Mouse (Mus musculus): ENCODE data around the gene Prg2. TPM values are rescaled to one million over a fixed set of nuclear protein-coding genes. Genes with fewer than 3 reads are reported as not detected.

Gene Prg2
- polyA plus RNA-seq, 2 experiments, result 21.8 to 62.4 TPM

DNA sequence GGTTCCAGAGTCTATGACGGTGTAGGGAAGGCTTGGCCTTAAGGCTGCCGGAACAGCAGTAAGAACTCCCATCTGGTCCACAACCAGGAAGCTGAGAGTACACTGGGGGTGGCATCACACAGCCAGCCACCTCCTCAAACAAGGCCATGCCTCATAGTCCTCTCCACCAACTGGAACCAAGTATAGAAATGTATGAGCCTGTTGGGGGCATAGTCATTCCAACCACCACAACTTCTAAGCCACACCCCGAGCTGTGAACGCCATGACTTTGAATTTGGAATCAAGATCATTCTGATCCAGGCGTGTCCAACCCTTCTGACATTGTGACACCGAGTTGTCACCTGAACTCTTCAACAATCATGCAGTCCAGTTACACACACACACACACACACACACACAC lies 40.5 kb upstream of the Prg2 start:
- H3K9ac ChIP-seq (replicated peaks), result peak overlapping the region; percentile 99
- no peaks in the 10 kb centered on the region for H3K9me3 ChIP-seq (ENCODE audit: control insufficient read depth, low read length)
- H3K27ac ChIP-seq, result peak overlapping the region; percentile 96
- H3K4me3 ChIP-seq (ENCODE audit: insufficient read depth in 1 of 2, low read depth in 2 of 2, low read length in 2 of 2), result peak overlapping the region; percentile 95 to 100
- H3K27me3 ChIP-seq (ENCODE audit: control insufficient read depth, insufficient read depth, low read length), result no peaks in the 10 kb centered on the region
- ATAC-seq (ENCODE audit: insufficient read depth) (no peak), DNase-seq (ENCODE audit: low read depth in 3 of 3, low spot score in 3 of 3) (peak; percentile 54 to 69 (median 58))
- TF ChIP-seq EP300 (IDR thresholded peaks at IDR 0.05; ENCODE audit: low read depth) (no peak), CTCF (IDR thresholded peaks at IDR 0.05; ENCODE audit: low read depth) (no peak)
- 46% methylated on average over 6 of the region's 6 CpGs for WGBS (ENCODE audit: insufficient replicate concordance)
- H3K4me2 ChIP-seq (ENCODE audit: low read depth), result peak overlapping the region; percentile 87
- peaks cover 60% of the 10 kb centered on the region for H3K36me3 ChIP-seq (replicated peaks; ENCODE audit: control insufficient read depth, insufficient read depth, low read depth)
- peaks cover 41 to 42% of the 10 kb centered on the region in 2 experiments for H3K4me1 ChIP-seq (replicated peaks; ENCODE audit: control insufficient read depth in 2 of 2, insufficient read depth in 2 of 2, low read length in 1 of 2)

DNA sequence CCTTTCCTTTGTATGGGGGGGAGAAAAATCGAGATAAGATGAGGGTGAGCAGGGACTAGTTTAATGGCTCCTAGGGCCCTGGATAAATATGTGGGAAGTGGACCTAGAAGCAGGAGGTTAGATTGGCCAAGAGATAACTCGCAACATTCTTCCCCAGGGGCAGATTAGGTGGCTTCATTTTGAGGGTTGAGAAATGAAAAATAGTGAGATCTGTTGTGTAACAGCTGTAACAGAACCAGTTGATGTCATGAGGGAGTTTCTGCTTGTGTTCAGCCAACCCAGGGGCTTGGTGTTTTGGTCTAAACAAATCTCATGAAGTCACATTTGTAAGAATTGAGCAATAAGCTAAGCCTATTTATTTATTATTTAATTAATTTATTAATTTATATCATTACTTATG lies 38.9 kb upstream of the Prg2 start:
- Histone ChIP-seq H3K9me3 (ENCODE audit: control insufficient read depth, low read length) (no peaks in the 10 kb centered on the region), H3K27ac (peak overlapping the region; percentile 96; the same call in 1 of the 2 replicates), H3K4me1 (replicated peaks; ENCODE audit: control insufficient read depth in 2 of 2, insufficient read depth in 2 of 2, low read length in 1 of 2) (peaks cover 35 to 36% of the 10 kb centered on the region in 2 experiments), H3K4me2 (ENCODE audit: low read depth) (peak overlapping the region; percentile 87), H3K27me3 (ENCODE audit: control insufficient read depth, insufficient read depth, low read length) (no peaks in the 10 kb centered on the region), H3K4me3 (ENCODE audit: insufficient read depth in 1 of 2, low read depth in 2 of 2, low read length in 2 of 2) (peak overlapping the region in 1 of 2 experiments; percentile 95; a peak in 1 of 4 replicates), H3K36me3 (replicated peaks; ENCODE audit: control insufficient read depth, insufficient read depth, low read depth) (peaks cover 76% of the 10 kb centered on the region), H3K9ac (replicated peaks) (no peak overlapping the region; the same call in 1 of the 2 replicates)
- 64% methylated on average over 2 of the region's 2 CpGs for WGBS (ENCODE audit: insufficient replicate concordance)
- no peak for TF ChIP-seq CTCF (IDR thresholded peaks at IDR 0.05; ENCODE audit: low read depth)
- no peak for TF ChIP-seq EP300 (IDR thresholded peaks at IDR 0.05; ENCODE audit: low read depth)
- no peak for DNase-seq (ENCODE audit: low read depth in 3 of 3, low spot score in 3 of 3)
- no peak for ATAC-seq (ENCODE audit: insufficient read depth)

DNA sequence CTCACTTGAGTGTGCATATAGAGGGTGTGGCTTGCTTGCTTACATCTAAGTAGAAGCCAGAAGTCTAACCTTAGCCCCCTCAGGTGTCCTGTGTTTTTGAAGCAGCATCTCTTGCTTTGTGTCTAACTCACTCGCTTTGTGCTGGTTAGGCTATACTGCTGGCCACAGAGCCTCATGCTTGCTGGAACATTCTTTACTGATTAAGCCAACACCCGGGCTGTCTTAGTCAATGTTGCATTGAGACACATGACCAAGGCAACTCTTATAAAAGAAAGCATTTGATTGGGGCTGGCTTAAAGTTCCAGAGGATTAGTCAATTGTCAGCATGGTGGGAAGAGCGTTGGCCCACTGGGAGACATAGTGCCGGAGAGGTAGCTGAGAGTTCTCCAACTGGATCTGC lies 38.5 kb upstream of the Prg2 start:
- H3K27me3 ChIP-seq (ENCODE audit: control insufficient read depth, insufficient read depth, low read length), result no peaks in the 10 kb centered on the region
- no peaks in the 10 kb centered on the region for H3K9me3 ChIP-seq (ENCODE audit: control insufficient read depth, low read length)
- TF ChIP-seq CTCF (IDR thresholded peaks at IDR 0.05; ENCODE audit: low read depth), result no peak
- no peak for TF ChIP-seq EP300 (IDR thresholded peaks at IDR 0.05; ENCODE audit: low read depth)
- H3K4me3 ChIP-seq (ENCODE audit: insufficient read depth in 1 of 2, low read depth in 2 of 2, low read length in 2 of 2), result no peak overlapping the region
- H3K4me2 ChIP-seq (ENCODE audit: low read depth), result peak overlapping the region; percentile 87
- H3K9ac ChIP-seq (replicated peaks), result no peak overlapping the region
- no peak for DNase-seq (ENCODE audit: low read depth in 3 of 3, low spot score in 3 of 3)
- no peak for ATAC-seq (ENCODE audit: insufficient read depth)
- peaks cover 39% of the 10 kb centered on the region in 2 experiments for H3K4me1 ChIP-seq (replicated peaks; ENCODE audit: control insufficient read depth in 2 of 2, insufficient read depth in 2 of 2, low read length in 1 of 2)
- peaks cover 81% of the 10 kb centered on the region for H3K36me3 ChIP-seq (replicated peaks; ENCODE audit: control insufficient read depth, insufficient read depth, low read depth)
- 92% methylated on average over 4 of the region's 4 CpGs for WGBS (ENCODE audit: insufficient replicate concordance)
- peak overlapping the region; percentile 19; the same call in 1 of the 2 replicates for H3K27ac ChIP-seq

DNA sequence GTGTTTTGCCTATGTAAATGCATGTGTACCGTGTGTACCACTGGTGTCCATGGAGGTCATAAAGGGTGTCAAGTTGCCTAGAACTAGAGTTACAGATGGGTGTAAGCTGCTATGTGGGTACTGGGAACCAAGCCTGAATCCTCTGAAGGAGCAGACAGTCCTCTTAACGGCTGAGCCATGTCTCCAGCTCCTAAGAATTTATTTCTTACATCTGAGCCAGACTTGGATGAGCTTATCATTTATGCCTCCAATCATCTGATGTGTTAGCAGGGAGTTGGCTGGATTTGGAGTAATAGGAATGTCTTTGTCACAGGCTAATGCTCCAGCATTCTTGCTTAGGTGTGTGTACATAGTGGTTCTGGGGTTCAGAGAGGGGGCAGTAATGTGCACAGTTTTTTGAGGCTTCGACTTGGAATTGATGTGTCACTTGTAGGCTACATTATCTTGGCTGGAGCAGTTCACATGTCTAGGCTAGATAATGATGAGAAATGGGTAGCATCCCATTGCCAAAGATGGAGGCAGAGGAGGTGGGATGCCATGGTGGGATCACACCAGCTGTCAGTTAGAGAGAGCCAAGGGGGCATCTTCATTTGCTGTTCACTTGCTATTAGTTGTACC lies 33.0 kb upstream of the Prg2 start:
- peak; percentile 37 for TF ChIP-seq CTCF (IDR thresholded peaks at IDR 0.05; ENCODE audit: low read depth)
- peak; percentile 28; the same call in 1 of the 2 replicates for TF ChIP-seq EP300 (IDR thresholded peaks at IDR 0.05; ENCODE audit: low read depth)
- no peak overlapping the region; a peak in 1 of 4 replicates for H3K4me3 ChIP-seq (ENCODE audit: insufficient read depth in 1 of 2, low read depth in 2 of 2, low read length in 2 of 2)
- WGBS (ENCODE audit: insufficient replicate concordance), result 67% methylated on average over 3 of the region's 3 CpGs
- no peak overlapping the region for H3K4me2 ChIP-seq (ENCODE audit: low read depth)
- H3K9me3 ChIP-seq (ENCODE audit: control insufficient read depth, low read length), result no peaks in the 10 kb centered on the region
- peaks cover 14 to 24% of the 10 kb centered on the region in 2 experiments; a peak in 3 of 4 replicates for H3K4me1 ChIP-seq (replicated peaks; ENCODE audit: control insufficient read depth in 2 of 2, insufficient read depth in 2 of 2, low read length in 1 of 2)
- no peaks in the 10 kb centered on the region for H3K27me3 ChIP-seq (ENCODE audit: control insufficient read depth, insufficient read depth, low read length)
- DNase-seq (ENCODE audit: low read depth in 3 of 3, low spot score in 3 of 3) (no peak), ATAC-seq (ENCODE audit: insufficient read depth) (peak; percentile 47)
- no peak overlapping the region; the same call in 1 of the 2 replicates for H3K9ac ChIP-seq (replicated peaks)
- peaks cover 97% of the 10 kb centered on the region for H3K36me3 ChIP-seq (replicated peaks; ENCODE audit: control insufficient read depth, insufficient read depth, low read depth)
- H3K27ac ChIP-seq, result peak overlapping the region; percentile 31; the same call in 1 of the 2 replicates

DNA sequence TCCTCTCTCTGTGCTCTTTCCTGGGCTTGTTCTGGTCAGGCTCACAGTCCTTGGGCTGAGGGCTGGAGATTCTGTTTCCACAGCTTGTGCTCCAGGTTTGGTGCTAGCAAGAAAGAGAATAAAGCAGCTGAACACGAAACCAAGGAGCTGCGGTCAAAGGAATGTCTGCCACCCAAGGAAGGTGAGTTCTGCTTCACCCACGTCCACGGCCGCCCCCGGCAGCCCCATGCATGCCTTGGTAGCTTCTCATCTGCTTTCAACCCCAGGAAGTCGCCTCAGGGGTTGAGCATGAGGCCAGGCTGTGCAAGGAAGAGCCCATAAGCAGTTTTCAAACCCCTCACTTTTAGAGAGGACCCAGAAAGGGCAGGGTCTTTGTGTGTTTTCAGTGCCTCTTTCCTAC lies 32.0 kb upstream of the Prg2 start:
- Histone ChIP-seq H3K4me3 (ENCODE audit: insufficient read depth in 1 of 2, low read depth in 2 of 2, low read length in 2 of 2) (no peak overlapping the region), H3K4me1 (replicated peaks; ENCODE audit: control insufficient read depth in 2 of 2, insufficient read depth in 2 of 2, low read length in 1 of 2) (peaks cover 13 to 20% of the 10 kb centered on the region in 2 experiments; a peak in 3 of 4 replicates), H3K9ac (replicated peaks) (no peak overlapping the region), H3K4me2 (ENCODE audit: low read depth) (no peak overlapping the region), H3K27me3 (ENCODE audit: control insufficient read depth, insufficient read depth, low read length) (no peaks in the 10 kb centered on the region), H3K27ac (no peak overlapping the region), H3K36me3 (replicated peaks; ENCODE audit: control insufficient read depth, insufficient read depth, low read depth) (peaks cover 98% of the 10 kb centered on the region), H3K9me3 (ENCODE audit: control insufficient read depth, low read length) (no peaks in the 10 kb centered on the region)
- ATAC-seq (ENCODE audit: insufficient read depth), result no peak
- DNase-seq (ENCODE audit: low read depth in 3 of 3, low spot score in 3 of 3), result no peak
- TF ChIP-seq CTCF (IDR thresholded peaks at IDR 0.05; ENCODE audit: low read depth) (no peak), EP300 (IDR thresholded peaks at IDR 0.05; ENCODE audit: low read depth) (no peak)
- WGBS (ENCODE audit: insufficient replicate concordance), result 97% methylated on average over 7 of the region's 7 CpGs

All from liver, embryonic 14.5 days (tissue).